Mouse (Mus musculus) v-Abl transformed pro-B cells (cell line): ENCODE data around the gene Gm6685.
"Not testable (repeated sequence)": the region's sequence is repeated elsewhere in the genome, so short reads cannot be mapped to it uniquely, and the experiment has no call there.

ENCODE experiments used
- in situ Hi-C, 2 experiments: fragments of 400-800 bp; cut with MboI; formaldehyde crosslinking; loops; one replicate each; pipeline ENCODE4 v1.15.1; 2025; ENCODE audit not compliant: unreplicated experiment in 2 of 2

Gene Gm6685

GRCm38 (mm10) chr11:28339224-28340150 lies at the start of gene Gm6685:
TSS of gene Gm6685 (minus strand) at chr11:28339867.
- in situ Hi-C loops: not testable (repeated sequence)

GRCm38 (mm10) chr11:28375891-28376290 lies 36.2 kb upstream of the Gm6685 start:
- in situ Hi-C loops: no loop called here

- in situ Hi-C loops: no loop called here
Measured at GRCm38 (mm10) chr11:28374636-28375035, 35.0 kb upstream of the Gm6685 start.

- in situ Hi-C loops: not testable (repeated sequence)
Measured at GRCm38 (mm10) chr11:28371381-28371780, 31.7 kb upstream of the Gm6685 start.

GRCm38 (mm10) chr11:28365929-28366244 lies 26.2 kb upstream of the Gm6685 start:
- in situ Hi-C loops: no loop called here

- in situ Hi-C loops: no loop called here
Measured at GRCm38 (mm10) chr11:28365209-28365928, 25.7 kb upstream of the Gm6685 start.

GRCm38 (mm10) chr11:28343465-28343864 lies 3.8 kb upstream of the Gm6685 start:
- in situ Hi-C loops: no loop called here

GRCm38 (mm10) chr11:28341887-28342286 lies 2.2 kb upstream of the Gm6685 start:
- in situ Hi-C loops: no loop called here

- in situ Hi-C loops: no loop called here
Measured at GRCm38 (mm10) chr11:28327878-28328277, 11.8 kb downstream of the Gm6685 start.

- in situ Hi-C loops: no loop called here
Measured at GRCm38 (mm10) chr11:28313396-28313795, 26.3 kb downstream of the Gm6685 start.

- in situ Hi-C loops: no loop called here
Measured at GRCm38 (mm10) chr11:28307723-28308122, 31.9 kb downstream of the Gm6685 start.

- in situ Hi-C loops: no loop called here
Measured at GRCm38 (mm10) chr11:28290440-28290839, 49.2 kb downstream of the Gm6685 start.
